Mouse (Mus musculus): ENCODE measurements around the gene Mlycd. TPM values are rescaled to one million over a fixed set of nuclear protein-coding genes. Genes with fewer than 3 reads are reported as not detected.

Mlycd gene
- polyA plus RNA-seq, 1 experiment: 17.8 TPM

GRCm38 (mm10) chr8:119440250-119440951, 45.7 kb downstream of the Mlycd start:
- no peaks in the 10 kb centered on the region; the same call in 1 of the 2 replicates for H3K36me3 ChIP-seq (ENCODE audit: control insufficient read depth, insufficient read depth, low read length)
- TF ChIP-seq CTCF (IDR thresholded peaks at IDR 0.05; ENCODE audit: extremely low read depth, insufficient read depth, insufficient read length, insufficient replicate concordance) (peak; percentile 39; the same call in 1 of the 2 replicates), POLR2A (IDR thresholded peaks at IDR 0.05; ENCODE audit: low read depth, low read length) (no peak)
- DNase-seq (ENCODE audit: low read depth in 1 of 2, low spot score in 2 of 2): no peak
- no peak overlapping the region for H3K4me3 ChIP-seq (ENCODE audit: extremely low read depth, insufficient read depth, insufficient read length)
- WGBS: 43% methylated on average over 16 of the region's 16 CpGs
- no peaks in the 10 kb centered on the region for H3K27me3 ChIP-seq (ENCODE audit: control insufficient read depth, insufficient read depth, low read length)
- H3K4me1 ChIP-seq (ENCODE audit: control insufficient read depth, insufficient read depth, insufficient read length): peaks cover 22% of the 10 kb centered on the region
- H3K27ac ChIP-seq (ENCODE audit: insufficient read depth, low read length): no peak overlapping the region

- 33% methylated on average over 1 of the region's 1 CpGs for WGBS
- Histone ChIP-seq H3K27me3 (ENCODE audit: control insufficient read depth, insufficient read depth, low read length) (no peaks in the 10 kb centered on the region), H3K4me1 (ENCODE audit: control insufficient read depth, insufficient read depth, insufficient read length) (peaks cover 19% of the 10 kb centered on the region; the same call in 1 of the 2 replicates), H3K36me3 (ENCODE audit: control insufficient read depth, insufficient read depth, low read length) (no peaks in the 10 kb centered on the region; the same call in 1 of the 2 replicates), H3K4me3 (ENCODE audit: extremely low read depth, insufficient read depth, insufficient read length) (no peak overlapping the region), H3K27ac (ENCODE audit: insufficient read depth, low read length) (no peak overlapping the region)
- no peak for DNase-seq (ENCODE audit: low read depth in 1 of 2, low spot score in 2 of 2)
- TF ChIP-seq CTCF (IDR thresholded peaks at IDR 0.05; ENCODE audit: extremely low read depth, insufficient read depth, insufficient read length, insufficient replicate concordance) (no peak), POLR2A (IDR thresholded peaks at IDR 0.05; ENCODE audit: low read depth, low read length) (no peak)
Observed at GRCm38 (mm10) chr8:119440952-119441270, 46.2 kb downstream of the Mlycd start.

- H3K4me3 ChIP-seq (ENCODE audit: extremely low read depth, insufficient read depth, insufficient read length): no peak overlapping the region
- H3K27ac ChIP-seq (ENCODE audit: insufficient read depth, low read length): no peak overlapping the region
- H3K27me3 ChIP-seq (ENCODE audit: control insufficient read depth, insufficient read depth, low read length): peaks cover 8% of the 10 kb centered on the region
- no peaks in the 10 kb centered on the region; the same call in 1 of the 2 replicates for H3K36me3 ChIP-seq (ENCODE audit: control insufficient read depth, insufficient read depth, low read length)
- 64% methylated on average over 5 of the region's 5 CpGs for WGBS
- peaks cover 12% of the 10 kb centered on the region for H3K4me1 ChIP-seq (ENCODE audit: control insufficient read depth, insufficient read depth, insufficient read length)
- no peak for TF ChIP-seq CTCF (IDR thresholded peaks at IDR 0.05; ENCODE audit: extremely low read depth, insufficient read depth, insufficient read length, insufficient replicate concordance)
- DNase-seq (ENCODE audit: low read depth in 1 of 2, low spot score in 2 of 2): no peak
Observed at GRCm38 (mm10) chr8:119442013-119442412, 47.3 kb downstream of the Mlycd start.

GRCm38 (mm10) chr8:119442970-119443369, 48.3 kb downstream of the Mlycd start:
- no peak overlapping the region for H3K27ac ChIP-seq (ENCODE audit: insufficient read depth, low read length)
- H3K4me3 ChIP-seq (ENCODE audit: extremely low read depth, insufficient read depth, insufficient read length): no peak overlapping the region
- no peaks in the 10 kb centered on the region; the same call in 1 of the 2 replicates for H3K36me3 ChIP-seq (ENCODE audit: control insufficient read depth, insufficient read depth, low read length)
- no peak for TF ChIP-seq CTCF (IDR thresholded peaks at IDR 0.05; ENCODE audit: extremely low read depth, insufficient read depth, insufficient read length, insufficient replicate concordance)
- no peak for TF ChIP-seq POLR2A (IDR thresholded peaks at IDR 0.05; ENCODE audit: low read depth, low read length)
- peaks cover 16% of the 10 kb centered on the region for H3K27me3 ChIP-seq (ENCODE audit: control insufficient read depth, insufficient read depth, low read length)
- H3K4me1 ChIP-seq (ENCODE audit: control insufficient read depth, insufficient read depth, insufficient read length): peaks cover 5% of the 10 kb centered on the region
- DNase-seq (ENCODE audit: low read depth in 1 of 2, low spot score in 2 of 2): no peak
- 97% methylated on average over 8 of the region's 8 CpGs for WGBS

GRCm38 (mm10) chr8:119446211-119446989, 51.7 kb downstream of the Mlycd start, which contains the start of gene Necab2:
Gene Necab2, plus strand, starts transcription at chr8:119446719.
- TF ChIP-seq CTCF (IDR thresholded peaks at IDR 0.05; ENCODE audit: extremely low read depth, insufficient read depth, insufficient read length, insufficient replicate concordance): peak; percentile 72
- TF ChIP-seq POLR2A (IDR thresholded peaks at IDR 0.05; ENCODE audit: low read depth, low read length): no peak
- H3K27ac ChIP-seq (ENCODE audit: insufficient read depth, low read length): no peak within 1 kb of the TSS
- no peaks in the 10 kb centered on the region; the same call in none of the 2 replicates for H3K4me1 ChIP-seq (ENCODE audit: control insufficient read depth, insufficient read depth, insufficient read length)
- peak in 1 of 2 experiments; percentile 67 for DNase-seq (ENCODE audit: low read depth in 1 of 2, low spot score in 2 of 2)
- H3K4me3 ChIP-seq (ENCODE audit: extremely low read depth, insufficient read depth, insufficient read length): peak within 1 kb of the TSS; percentile 29; the same call in 1 of the 2 replicates
- WGBS: 7% methylated on average over 48 of the region's 52 CpGs
- H3K27me3 ChIP-seq (ENCODE audit: control insufficient read depth, insufficient read depth, low read length): peaks cover 19% of the 10 kb centered on the region
- H3K36me3 ChIP-seq (ENCODE audit: control insufficient read depth, insufficient read depth, low read length): no peaks in the 10 kb centered on the region; the same call in 1 of the 2 replicates

GRCm38 (mm10) chr8:119446990-119447780, 52.5 kb downstream of the Mlycd start:
- DNase-seq (ENCODE audit: low read depth in 1 of 2, low spot score in 2 of 2): no peak
- Histone ChIP-seq H3K27ac (ENCODE audit: insufficient read depth, low read length) (no peak overlapping the region), H3K36me3 (ENCODE audit: control insufficient read depth, insufficient read depth, low read length) (no peaks in the 10 kb centered on the region; the same call in 1 of the 2 replicates), H3K4me3 (ENCODE audit: extremely low read depth, insufficient read depth, insufficient read length) (no peak overlapping the region), H3K27me3 (ENCODE audit: control insufficient read depth, insufficient read depth, low read length) (peaks cover 19% of the 10 kb centered on the region), H3K4me1 (ENCODE audit: control insufficient read depth, insufficient read depth, insufficient read length) (no peaks in the 10 kb centered on the region; the same call in none of the 2 replicates)
- 5% methylated on average over 51 of the region's 80 CpGs for WGBS
- no peak for TF ChIP-seq CTCF (IDR thresholded peaks at IDR 0.05; ENCODE audit: extremely low read depth, insufficient read depth, insufficient read length, insufficient replicate concordance)
- TF ChIP-seq POLR2A (IDR thresholded peaks at IDR 0.05; ENCODE audit: low read depth, low read length): no peak

All from spleen, adult 2 months (tissue).